Mouse (Mus musculus): ENCODE results near the gene Adarb2. TPM values are rescaled to one million over a fixed set of nuclear protein-coding genes. Genes with fewer than 3 reads are reported as not detected.

Adarb2 gene
- total and polyA plus RNA-seq, 3 experiments: 0.42 to 0.57 TPM; not detected in 1

DNA sequence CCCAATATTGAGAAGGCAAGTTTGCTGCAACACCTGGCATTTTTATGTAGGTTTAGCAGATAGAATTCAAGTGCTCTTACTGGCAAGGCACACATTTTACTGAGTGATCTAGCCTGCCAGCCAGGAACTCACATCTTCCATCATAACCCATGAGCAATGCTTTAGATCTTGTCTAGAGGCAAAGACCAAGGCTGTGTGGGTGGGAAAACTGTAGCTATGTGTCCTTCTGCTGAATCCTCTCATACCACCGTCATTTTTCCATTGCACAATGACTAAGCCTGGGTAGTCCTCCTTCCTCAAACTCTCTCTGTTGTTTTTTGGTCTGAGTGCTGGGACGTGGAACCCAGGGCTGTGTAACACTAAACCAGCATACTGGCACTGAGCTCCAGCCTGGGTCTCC, 340.0 kb downstream of the Adarb2 start:
- no peak overlapping the region for H3K4me3 ChIP-seq (ENCODE audit: control insufficient read depth in 1 of 2, insufficient read depth in 1 of 2, low read depth in 2 of 2, low read length in 2 of 2)
- no peaks in the 10 kb centered on the region for H3K79me2 ChIP-seq (ENCODE audit: control insufficient read depth, insufficient read depth, low read length, poor library complexity)
- H3K4me1 ChIP-seq (ENCODE audit: control insufficient read depth in 1 of 2, insufficient read depth in 2 of 2, low read length in 2 of 2): no peaks in the 10 kb centered on the region
- DNase-seq (ENCODE audit: low read depth, low spot score): no peak
- no peaks in the 10 kb centered on the region for H3K27me3 ChIP-seq (ENCODE audit: control insufficient read depth in 1 of 2, insufficient read depth in 2 of 2, low read length in 2 of 2)
- H3K9me3 ChIP-seq (replicated peaks; ENCODE audit: insufficient read depth, low read length): no peaks in the 10 kb centered on the region
- no peak overlapping the region for H3K9ac ChIP-seq (ENCODE audit: control insufficient read depth, low read depth, low read length, poor library complexity, severe bottlenecking)
- TF ChIP-seq HCFC1 (IDR thresholded peaks at IDR 0.05; ENCODE audit: low read depth, low read length) (no peak), ETS1 (IDR thresholded peaks at IDR 0.05; ENCODE audit: low read depth, low read length) (no peak), EP300 (IDR thresholded peaks at IDR 0.05; ENCODE audit: low read depth in 1 of 2, low read length in 2 of 2) (no peak), ZC3H11A (IDR thresholded peaks at IDR 0.05; ENCODE audit: low read depth, low read length) (no peak), NRF1 (IDR thresholded peaks at IDR 0.05; ENCODE audit: insufficient read depth, low read depth, low read length, poor library complexity, severe bottlenecking) (no peak), MAZ (IDR thresholded peaks at IDR 0.05; ENCODE audit: low read depth, low read length) (no peak), USF2 (IDR thresholded peaks at IDR 0.05; ENCODE audit: borderline replicate concordance in 1 of 2, insufficient read depth in 1 of 2, low read depth in 1 of 2, low read length in 2 of 2) (no peak), CHD1 (IDR thresholded peaks at IDR 0.05; ENCODE audit: low read depth, low read length) (no peak), POLR2AphosphoS5 (IDR thresholded peaks at IDR 0.05; ENCODE audit: borderline replicate concordance, low read depth, low read length) (no peak), MEF2A (IDR thresholded peaks at IDR 0.05; ENCODE audit: extremely low read depth, insufficient replicate concordance, low read depth, low read length, poor library complexity, severe bottlenecking) (no peak)
- no peaks in the 10 kb centered on the region for H3K36me3 ChIP-seq (ENCODE audit: control insufficient read depth in 1 of 2, insufficient read depth in 2 of 2, low read length in 2 of 2)
- H3K27ac ChIP-seq (ENCODE audit: control insufficient read depth, low read depth, low read length): no peak overlapping the region

DNA sequence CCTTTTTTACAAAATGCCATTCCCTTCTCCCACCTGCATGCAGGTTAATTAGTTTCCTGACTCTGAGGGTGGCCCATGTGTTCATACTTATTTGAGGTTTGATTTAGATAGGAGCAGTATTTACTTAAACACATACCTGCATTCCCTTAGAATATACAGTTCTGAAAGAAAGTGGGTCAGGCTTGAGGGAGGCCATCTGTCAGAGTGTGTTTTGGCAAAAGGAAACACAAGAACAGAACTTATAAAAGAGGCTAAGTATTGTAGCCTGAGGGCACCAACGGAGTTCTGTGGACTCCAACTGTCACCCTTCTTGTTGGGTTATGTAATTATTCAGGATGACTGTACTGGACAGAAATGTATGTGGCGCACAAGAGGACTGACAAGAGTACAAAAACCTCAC, 349.6 kb downstream of the Adarb2 start:
- H3K79me2 ChIP-seq (ENCODE audit: control insufficient read depth, insufficient read depth, low read length, poor library complexity): no peaks in the 10 kb centered on the region
- H3K9ac ChIP-seq (ENCODE audit: control insufficient read depth, low read depth, low read length, poor library complexity, severe bottlenecking): no peak overlapping the region
- DNase-seq (ENCODE audit: low read depth, low spot score): no peak
- no peaks in the 10 kb centered on the region for H3K9me3 ChIP-seq (replicated peaks; ENCODE audit: insufficient read depth, low read length)
- H3K27me3 ChIP-seq (ENCODE audit: control insufficient read depth in 1 of 2, insufficient read depth in 2 of 2, low read length in 2 of 2): no peaks in the 10 kb centered on the region
- no peak overlapping the region for H3K4me3 ChIP-seq (ENCODE audit: control insufficient read depth in 1 of 2, insufficient read depth in 1 of 2, low read depth in 2 of 2, low read length in 2 of 2)
- H3K36me3 ChIP-seq (ENCODE audit: control insufficient read depth in 1 of 2, insufficient read depth in 2 of 2, low read length in 2 of 2): no peaks in the 10 kb centered on the region
- no peaks in the 10 kb centered on the region for H3K4me1 ChIP-seq (ENCODE audit: control insufficient read depth in 1 of 2, insufficient read depth in 2 of 2, low read length in 2 of 2)
- H3K27ac ChIP-seq (ENCODE audit: control insufficient read depth, low read depth, low read length): no peak overlapping the region
- TF ChIP-seq RAD21 (IDR thresholded peaks at IDR 0.05; ENCODE audit: low read depth, low read length) (no peak), ZNF384 (IDR thresholded peaks at IDR 0.05; ENCODE audit: low read depth, low read length) (no peak), ETS1 (IDR thresholded peaks at IDR 0.05; ENCODE audit: low read depth, low read length) (no peak), MAFK (IDR thresholded peaks at IDR 0.05; ENCODE audit: borderline replicate concordance, low read depth, low read length) (no peak), E2F4 (IDR thresholded peaks at IDR 0.05; ENCODE audit: borderline replicate concordance, low read depth, low read length) (no peak), MYC (IDR thresholded peaks at IDR 0.05; ENCODE audit: low read depth, low read length) (no peak), EP300 (IDR thresholded peaks at IDR 0.05; ENCODE audit: low read depth in 1 of 2, low read length in 2 of 2) (no peak), ELF1 (IDR thresholded peaks at IDR 0.05; ENCODE audit: low read depth, low read length) (no peak), MYB (IDR thresholded peaks at IDR 0.05; ENCODE audit: low read depth, low read length) (no peak), POLR2AphosphoS5 (IDR thresholded peaks at IDR 0.05; ENCODE audit: borderline replicate concordance, low read depth, low read length) (no peak)
